Mouse (Mus musculus): ENCODE results near the gene Scube3.

DNA sequence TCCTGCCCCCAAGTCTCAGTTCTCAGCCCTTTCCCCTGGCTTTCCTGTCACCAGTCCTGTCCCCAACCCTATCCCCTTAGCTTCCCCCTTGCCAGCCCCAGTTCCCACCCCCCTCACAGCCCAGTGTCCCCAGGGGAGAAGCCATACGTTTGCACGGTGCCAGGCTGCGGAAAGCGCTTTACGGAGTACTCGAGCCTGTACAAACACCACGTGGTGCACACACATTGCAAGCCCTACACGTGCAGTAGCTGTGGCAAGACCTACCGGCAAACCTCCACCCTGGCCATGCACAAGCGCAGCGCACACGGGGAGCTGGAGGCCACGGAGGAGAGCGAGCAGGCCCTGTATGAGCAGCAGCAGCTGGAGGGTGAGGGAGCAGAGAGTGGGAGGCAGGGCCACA lies 60.0 kb downstream of the Scube3 start:
- no peak for TF ChIP-seq POLR2A (IDR thresholded peaks at IDR 0.05; ENCODE audit: borderline replicate concordance, insufficient read depth, low read length)
- no peak for TF ChIP-seq CTCF (IDR thresholded peaks at IDR 0.05; ENCODE audit: borderline replicate concordance, insufficient read depth, low read depth, low read length)
